Mouse (Mus musculus) left cerebral cortex, adult 8-10 months (tissue): ENCODE results near the gene Arl14. TPM values are rescaled to one million over a fixed set of nuclear protein-coding genes. Genes with fewer than 3 reads are reported as not detected.
"Not testable (repeated sequence)": the region's sequence is repeated elsewhere in the genome, so short reads cannot be mapped to it uniquely, and the experiment has no call there.

Experiments
- DNase-seq, 2 experiments: peaks; one replicate each; pipeline ENCODE4 v3.0.0; 2022; ENCODE audit warnings: low spot score in 2 of 2
- total RNA-seq, 4 experiments: library from RNA; stranded (reverse); gene quantifications; 2 replicates each; pipeline ENCODE4 v1.2.4; 2022

The Arl14 gene
- total RNA-seq, 4 experiments from 2014 or later = not detected

DNA sequence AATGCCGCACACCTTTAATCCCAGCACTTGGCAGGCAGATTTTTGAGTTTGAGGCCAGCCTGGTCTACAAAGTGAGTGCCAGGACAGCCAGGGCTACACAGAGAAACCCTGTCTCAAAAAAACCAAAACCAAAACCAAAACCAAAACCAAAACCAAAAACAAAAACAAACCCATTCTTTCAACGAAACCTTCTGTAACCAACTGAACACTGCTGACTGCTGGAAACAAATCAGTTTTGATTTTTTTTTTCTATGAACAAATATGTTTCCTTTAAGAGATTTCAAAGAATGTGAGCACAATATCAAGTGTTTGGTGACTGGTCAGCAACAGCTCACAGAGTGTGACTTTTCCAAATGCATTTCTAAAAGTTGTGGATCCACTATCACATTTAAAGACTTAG lies 42.1 kb downstream of the Arl14 start:
- not testable (repeated sequence) for DNase-seq

GRCm38 (mm10) chr3:69271812-69272211 lies 49.6 kb downstream of the Arl14 start:
- no peak for DNase-seq

Other genes starting within 250 kb of the Arl14 start
- 10 to 100 TPM; 22.6 to 27.0 (median 25.7) TPM for gene Ift80, start 217.8 kb upstream of the Arl14 start, total RNA-seq
- gene Smc4, start 217.7 kb upstream of the Arl14 start, total RNA-seq = 1 to 10 TPM; 4.5 to 5.8 (median 4.8) TPM
- 10 to 100 TPM; 15.7 to 19.5 (median 17.4) TPM for gene Trim59, start 177.7 kb upstream of the Arl14 start, total RNA-seq
- 10 to 100 TPM; 63.7 to 71.3 (median 66.3) TPM for gene Kpna4, start 95.3 kb upstream of the Arl14 start, total RNA-seq
- 10 to 100 TPM; 72.9 to 90.6 (median 75.8) TPM for gene Ppm1l, start 94.4 kb downstream of the Arl14 start, total RNA-seq